Mouse (Mus musculus): ENCODE measurements around the gene Psmb2.
A peak's percentile ranks its signal among the peaks of the same experiment; 100 is the strongest.

The Psmb2 gene

DNA sequence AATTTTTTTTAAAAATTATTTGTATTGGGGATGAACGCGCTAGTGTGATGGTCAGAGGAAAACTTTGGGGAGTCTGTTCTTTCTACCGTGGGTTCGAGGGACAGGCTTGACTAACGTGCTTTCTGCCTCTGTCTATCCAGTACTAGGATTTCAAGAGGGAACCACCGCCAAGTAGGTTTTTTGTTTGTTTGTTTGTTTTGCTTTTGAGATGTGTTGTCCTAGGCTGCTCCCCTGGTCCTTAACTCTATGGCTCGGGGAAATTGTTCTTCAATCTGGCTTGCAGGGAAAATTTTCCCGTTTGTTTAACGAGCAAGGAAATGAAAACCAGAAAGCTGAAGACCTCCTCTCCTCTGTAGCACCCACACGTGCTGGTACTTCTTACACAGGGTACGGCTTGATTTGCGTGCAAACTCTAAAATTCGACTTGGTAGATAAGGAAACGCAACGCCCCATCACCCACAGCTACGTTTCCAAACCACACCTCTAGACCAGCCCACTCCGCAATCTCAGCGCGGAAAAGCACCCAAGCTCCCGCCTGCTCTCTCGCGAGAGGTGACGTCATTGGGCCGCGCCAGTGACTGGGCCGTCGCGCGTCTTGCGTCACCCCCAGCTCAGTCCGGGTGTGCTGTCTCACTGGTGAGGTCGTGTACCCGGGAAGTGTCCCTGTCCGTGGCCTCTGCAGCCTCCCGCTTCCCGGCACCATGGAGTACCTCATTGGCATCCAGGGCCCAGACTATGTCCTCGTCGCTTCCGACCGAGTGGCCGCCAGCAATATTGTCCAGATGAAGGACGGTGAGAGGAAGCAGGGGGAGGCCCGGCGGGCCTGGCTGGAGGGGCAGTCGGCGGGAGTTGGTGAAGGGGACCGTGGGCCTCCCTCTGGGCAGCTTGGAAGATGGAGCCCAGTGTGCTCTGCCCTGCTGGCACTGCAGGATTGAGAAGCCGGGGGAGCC is at the start of gene Psmb2:
Psmb2 (plus strand) TSS at position 577 of the 950 bp plus-strand sequence.
- DNase-seq = peak; percentile 99

- DNase-seq = no peak
These were observed 45.5 kb upstream of the Psmb2 start for GRCm38 (mm10) chr4:126631922-126632321.

GRCm38 (mm10) chr4:126632668-126633067 is 44.8 kb upstream of the Psmb2 start:
- no peak for DNase-seq

GRCm38 (mm10) chr4:126636330-126636729 is 41.1 kb upstream of the Psmb2 start:
- no peak for DNase-seq

DNA sequence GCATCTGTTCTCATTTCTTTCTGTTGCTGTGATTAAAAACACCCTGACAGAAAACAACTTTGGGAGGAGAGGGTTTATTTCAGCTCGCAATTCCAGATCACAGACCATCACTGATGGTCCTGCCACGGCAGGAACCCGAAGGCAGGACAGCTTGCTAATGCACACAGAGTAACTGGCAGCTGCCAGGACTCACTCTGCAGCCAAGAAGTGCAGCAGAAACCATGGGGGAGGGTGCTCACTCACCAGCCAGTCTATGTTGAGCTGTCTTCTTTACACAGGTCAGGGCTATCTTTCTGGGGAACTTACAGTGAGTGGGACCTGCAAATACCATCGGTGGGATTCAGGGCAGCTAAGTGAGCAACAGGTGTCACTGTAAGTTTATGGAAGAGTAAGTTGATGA is 40.0 kb upstream of the Psmb2 start:
- no peak for DNase-seq

DNA sequence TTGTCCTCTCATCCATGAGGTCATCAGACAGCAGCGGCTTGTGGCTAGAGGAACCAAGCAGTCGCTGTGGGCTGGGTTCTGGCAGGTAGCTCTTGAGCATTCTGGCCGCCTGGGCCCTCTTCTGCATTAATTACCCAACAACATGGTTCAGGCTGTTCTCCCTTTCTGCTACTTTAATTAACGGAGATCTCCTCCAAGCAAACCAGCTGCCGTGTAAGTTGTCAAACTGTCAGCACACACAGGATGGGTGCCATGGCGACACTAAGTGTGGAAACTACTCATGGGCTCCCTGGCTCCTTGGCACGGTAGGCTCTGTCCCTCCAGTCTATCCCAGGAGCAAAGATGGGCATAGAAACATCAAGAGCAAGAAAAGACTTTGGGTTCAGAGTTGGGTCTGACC is 38.1 kb upstream of the Psmb2 start:
- no peak for DNase-seq

GRCm38 (mm10) chr4:126641901-126642300 is 35.5 kb upstream of the Psmb2 start:
- DNase-seq = no peak

GRCm38 (mm10) chr4:126643815-126644214 is 33.6 kb upstream of the Psmb2 start:
- DNase-seq = no peak

GRCm38 (mm10) chr4:126644333-126644963 is 33.0 kb upstream of the Psmb2 start:
- peak; percentile 17 for DNase-seq

GRCm38 (mm10) chr4:126647996-126648910 is 29.2 kb upstream of the Psmb2 start:
- DNase-seq = peak; percentile 22

GRCm38 (mm10) chr4:126653148-126653547 is 24.3 kb upstream of the Psmb2 start:
- no peak for DNase-seq

DNA sequence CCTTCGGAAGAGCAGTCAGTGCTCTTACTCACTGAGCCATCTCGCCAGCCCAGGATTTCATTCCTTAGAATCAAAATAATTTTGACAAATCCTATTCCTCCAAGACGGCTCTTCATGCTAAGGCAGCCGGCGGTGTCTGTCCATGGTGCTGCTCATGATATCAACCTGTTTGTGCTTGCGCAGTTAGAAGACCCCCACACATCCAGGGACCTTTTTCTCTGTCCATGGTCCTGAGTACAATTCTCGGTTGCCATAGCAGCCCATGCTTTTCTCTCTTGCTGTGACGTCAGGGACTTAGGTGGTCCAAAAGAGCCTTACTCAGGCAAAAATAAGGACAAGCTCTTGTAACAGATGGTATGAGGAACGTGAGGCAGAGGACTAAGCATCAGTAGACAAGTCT is 22.1 kb upstream of the Psmb2 start:
- DNase-seq = peak; percentile 49

GRCm38 (mm10) chr4:126661249-126661648 is 16.2 kb upstream of the Psmb2 start:
- no peak for DNase-seq

DNA sequence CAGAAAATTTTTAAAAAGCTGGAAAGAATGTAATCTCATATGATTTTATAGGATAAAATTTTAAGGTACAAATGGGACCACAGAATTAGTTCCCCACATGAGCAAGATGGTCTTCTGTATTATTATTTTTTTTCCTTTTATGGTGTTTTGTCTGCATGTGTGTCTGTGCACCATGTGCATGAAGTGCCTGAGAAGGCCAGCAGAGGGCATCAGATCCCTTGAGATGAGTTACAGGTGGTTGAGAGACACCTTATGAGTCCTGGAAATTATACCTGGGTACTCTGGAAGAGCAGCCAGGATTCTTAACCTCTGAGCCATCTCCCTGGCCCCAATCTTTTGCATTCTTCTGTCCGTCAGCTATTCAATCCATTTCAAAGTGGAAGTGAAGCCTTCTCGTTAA is 10.4 kb upstream of the Psmb2 start:
- DNase-seq = no peak

- DNase-seq = no peak
These were observed 4.9 kb downstream of the Psmb2 start for GRCm38 (mm10) chr4:126682298-126682697.

DNA sequence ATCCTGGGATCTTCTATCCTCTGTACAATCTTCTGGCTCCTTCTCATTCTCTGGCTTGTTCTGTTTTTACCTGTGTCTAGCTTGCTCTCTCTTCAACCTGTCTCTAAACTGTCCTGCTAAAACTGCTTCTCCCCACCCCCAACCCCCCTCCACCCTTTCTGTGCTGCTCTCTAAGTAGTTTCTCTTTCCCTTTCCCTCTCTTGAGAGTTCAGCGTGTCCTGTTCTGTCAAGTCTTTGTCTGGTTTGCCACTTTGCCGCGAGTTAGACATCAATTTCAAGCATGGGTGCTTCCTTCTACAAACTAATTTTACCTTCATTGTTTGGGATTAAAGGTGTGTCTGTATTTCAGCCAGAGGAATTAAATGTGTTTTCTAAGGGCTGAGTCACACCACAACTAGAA is 5.7 kb downstream of the Psmb2 start:
- no peak for DNase-seq

- DNase-seq = no peak
These were observed 12.0 kb downstream of the Psmb2 start for GRCm38 (mm10) chr4:126689457-126689856.

GRCm38 (mm10) chr4:126693021-126693420 is 15.6 kb downstream of the Psmb2 start:
- DNase-seq = no peak

- DNase-seq = no peak
These were observed 19.5 kb downstream of the Psmb2 start for GRCm38 (mm10) chr4:126696908-126697307.

DNA sequence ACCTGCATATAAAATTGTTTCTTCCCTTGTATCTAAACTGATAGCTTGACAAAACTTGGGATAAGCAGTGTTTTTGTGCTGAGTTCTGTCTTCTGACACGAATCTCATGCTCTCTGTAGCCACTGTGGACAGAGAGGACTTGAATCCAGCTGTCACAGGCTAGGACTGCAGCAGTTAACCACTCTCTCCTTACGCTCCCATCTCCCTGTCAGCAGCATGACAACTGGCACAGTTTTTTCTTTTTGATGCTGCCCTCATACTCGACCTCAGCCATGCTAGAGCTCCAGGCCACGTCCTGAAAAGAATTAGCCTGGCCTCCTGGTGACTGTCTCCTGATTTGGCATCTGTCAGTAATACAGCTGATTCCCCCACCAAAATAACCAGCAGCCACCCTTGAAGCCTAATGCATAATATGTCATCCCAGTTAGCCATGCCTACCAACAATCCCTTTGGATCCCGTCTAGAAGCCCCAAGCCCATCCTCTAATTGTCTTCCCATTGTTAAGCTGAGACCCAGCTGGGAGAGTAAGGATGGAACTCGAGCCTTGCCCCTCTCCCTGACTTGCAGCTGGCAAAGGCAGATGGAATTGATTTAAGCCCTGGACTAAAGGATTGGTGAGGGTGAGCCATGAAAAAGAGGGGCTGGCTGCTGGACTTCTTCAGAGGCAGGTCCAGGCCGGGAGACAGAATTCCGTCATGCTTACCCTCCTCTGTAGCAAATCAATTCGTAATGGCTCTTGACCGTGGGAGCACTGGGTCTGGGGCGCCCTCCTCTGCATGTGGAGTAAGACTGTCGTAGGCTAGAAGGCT is 29.4 kb downstream of the Psmb2 start:
- DNase-seq = no peak

DNA sequence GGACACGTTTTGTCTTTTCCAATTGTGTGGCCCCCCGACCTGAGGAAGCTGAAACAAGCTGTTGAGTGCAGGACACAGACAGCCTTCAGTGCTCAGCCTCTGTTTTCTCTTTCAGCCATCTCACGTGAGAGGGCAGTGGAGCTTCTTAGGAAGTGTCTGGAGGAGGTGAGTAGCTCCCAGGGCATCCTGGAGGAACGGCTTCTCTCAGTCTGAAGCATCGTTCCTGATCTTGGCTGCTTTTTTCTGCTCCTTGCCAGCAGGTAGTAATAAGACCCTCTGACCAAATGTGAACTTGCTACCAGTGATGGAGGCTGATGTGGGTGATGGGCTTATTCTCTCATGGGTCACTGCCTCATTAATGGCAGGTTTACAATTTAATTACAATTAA is 30.0 kb downstream of the Psmb2 start:
- no peak for DNase-seq

GRCm38 (mm10) chr4:126732111-126732510 is 54.7 kb downstream of the Psmb2 start:
- no peak for DNase-seq
